Mouse (Mus musculus) ES-E14 (cell line): Measurements from ENCODE around the gene Psma3.

Experiments used
- HCFC1 ChIP-seq: IDR thresholded peaks from 2 replicates; pipeline ENCODE4 v1.6.1; 2012; ENCODE audit warnings: low read length, inconsistent platforms, borderline replicate concordance; ENCODE audit not compliant: insufficient read depth
- MAFK ChIP-seq: IDR thresholded peaks from 2 replicates; pipeline ENCODE4 v1.6.1; 2014; ENCODE audit warnings: mild to moderate bottlenecking, low read depth, low read length, inconsistent platforms; ENCODE audit not compliant: insufficient read depth
- ZNF384 ChIP-seq: IDR thresholded peaks from 2 replicates; pipeline ENCODE4 v1.6.1; 2012; ENCODE audit warnings: low read depth, low read length, inconsistent platforms

- no peak for TF ChIP-seq HCFC1
- 0 out of 2 replicates have a peak, but pooled peaks have one; percentile 28 for TF ChIP-seq MAFK
- no peak for TF ChIP-seq ZNF384
Observed at GRCm38 (mm10) chr12:70937150-70937549, 37.3 kb upstream of the Psma3 start.
